Mouse (Mus musculus) liver, embryonic 15.5 days (tissue): ENCODE measurements around the gene Hadh. TPM values are rescaled to one million over a fixed set of nuclear protein-coding genes. Genes with fewer than 3 reads are reported as not detected.
A peak's percentile ranks its signal among the peaks of the same experiment; 100 is the strongest.

Source experiments
- ATAC-seq: fragments of 200-750 bp; cut with Nextera tagmentation; 2 replicates; pipeline ENCODE4 v1.8.0; 2017; ENCODE audit warnings: moderate number of reproducible peaks, mild to moderate bottlenecking, moderate library complexity; ENCODE audit not compliant: insufficient read depth
- H3K27ac ChIP-seq: fragments of 300-500 bp; sonication (generic); replicated peaks from 2 replicates; pipeline ENCODE4 v1.5.1; 2015; ENCODE audit warnings: mild to moderate bottlenecking, inconsistent platforms
- H3K27me3 ChIP-seq: fragments of 300-500 bp; sonication (generic); 2 replicates; pipeline ENCODE4 v1.6.1; 2015; ENCODE audit warnings: mild to moderate bottlenecking, inconsistent platforms
- H3K36me3 ChIP-seq: fragments of 300-500 bp; sonication (generic); replicated peaks from 2 replicates; pipeline ENCODE4 v1.6.1; 2015; ENCODE audit warnings: moderate library complexity, mild to moderate bottlenecking, inconsistent platforms
- H3K4me1 ChIP-seq: fragments of 300-500 bp; sonication (generic); replicated peaks from 2 replicates; pipeline ENCODE4 v1.6.1; 2015; ENCODE audit warnings: inconsistent platforms
- H3K4me2 ChIP-seq: fragments of 300-500 bp; sonication (generic); 2 replicates; pipeline ENCODE4 v1.6.1; 2015; ENCODE audit warnings: moderate library complexity, mild to moderate bottlenecking, inconsistent platforms
- H3K4me3 ChIP-seq: fragments of 300-500 bp; sonication (generic); replicated peaks from 2 replicates; pipeline ENCODE4 v1.5.1; 2015; ENCODE audit warnings: mild to moderate bottlenecking, inconsistent platforms
- H3K9ac ChIP-seq: fragments of 300-500 bp; sonication (generic); 2 replicates; pipeline ENCODE4 v1.6.1; 2015; ENCODE audit warnings: moderate library complexity, mild to moderate bottlenecking, inconsistent platforms
- H3K9me3 ChIP-seq: fragments of 300-500 bp; sonication (generic); replicated peaks from 2 replicates; pipeline ENCODE4 v1.6.1; 2016; ENCODE audit warnings: inconsistent platforms
- WGBS: fragments of 180-500 bp; shearing (Covaris S2); methylation state at CpG from one replicate; pipeline ENCODE4 v1.1.7; 2015; ENCODE audit warnings: mixed read lengths; ENCODE audit not compliant: insufficient replicate concordance; 5-methylcytosine and 5-hydroxymethylcytosine counted together
- polyA plus RNA-seq: library from polyadenylated mRNA; unstranded; fragments of >200 nt; fragmentation: Nextera tagmentation; extraction: Ambion mirVana; gene quantifications from 2 replicates; pipeline ENCODE4 v1.2.1, GENCODE M21; 2015

The Hadh gene
- polyA plus RNA-seq, 1 experiment from 2014 or later: 114 TPM

GRCm38 (mm10) chr3:131250978-131251377, 20.9 kb downstream of the Hadh start:
- 0 out of 2 replicates have a peak, but pooled peaks cover 4% of the 10 kb centered on the region for H3K4me1 ChIP-seq
- ATAC-seq: no peak
- H3K36me3 ChIP-seq: peaks cover 10% of the 10 kb centered on the region
- H3K4me2 ChIP-seq: no peak overlapping the region
- no peaks in the 10 kb centered on the region for H3K27me3 ChIP-seq
- no peak overlapping the region for H3K27ac ChIP-seq
- no peaks in the 10 kb centered on the region for H3K9me3 ChIP-seq
- WGBS: 76% methylated on average over 13 of the region's 13 CpGs
- H3K9ac ChIP-seq: no peak overlapping the region
- H3K4me3 ChIP-seq: no peak overlapping the region

GRCm38 (mm10) chr3:131250283-131250682, 21.6 kb downstream of the Hadh start:
- Histone ChIP-seq H3K9ac (no peak overlapping the region), H3K4me1 (0 out of 2 replicates have a peak, but pooled peaks cover 4% of the 10 kb centered on the region), H3K9me3 (no peaks in the 10 kb centered on the region), H3K4me2 (no peak overlapping the region), H3K36me3 (peaks cover 10% of the 10 kb centered on the region), H3K27ac (no peak overlapping the region), H3K27me3 (no peaks in the 10 kb centered on the region), H3K4me3 (no peak overlapping the region)
- 26% methylated on average over 2 of the region's 2 CpGs for whole genome bisulfite sequencing
- no peak for ATAC-seq

GRCm38 (mm10) chr3:131248444-131248843, 23.5 kb downstream of the Hadh start:
- Histone ChIP-seq H3K9me3 (no peaks in the 10 kb centered on the region), H3K36me3 (peaks cover 16% of the 10 kb centered on the region; the same call in 1 of the 2 replicates), H3K4me3 (no peak overlapping the region), H3K27ac (no peak overlapping the region), H3K4me2 (no peak overlapping the region), H3K4me1 (0 out of 2 replicates have a peak, but pooled peaks cover 4% of the 10 kb centered on the region), H3K27me3 (no peaks in the 10 kb centered on the region), H3K9ac (no peak overlapping the region)
- 77% methylated on average over 10 of the region's 10 CpGs for WGBS
- no peak for ATAC-seq

GRCm38 (mm10) chr3:131247851-131248250, 24.1 kb downstream of the Hadh start:
- H3K27ac ChIP-seq: no peak overlapping the region
- 0 out of 2 replicates have a peak, but pooled peaks cover 4% of the 10 kb centered on the region for H3K4me1 ChIP-seq
- no peak overlapping the region for H3K9ac ChIP-seq
- ATAC-seq: no peak
- no peak overlapping the region for H3K4me3 ChIP-seq
- no peak overlapping the region for H3K4me2 ChIP-seq
- H3K36me3 ChIP-seq: peaks cover 16% of the 10 kb centered on the region
- H3K9me3 ChIP-seq: no peaks in the 10 kb centered on the region
- 56% methylated on average over 5 of the region's 5 CpGs for WGBS
- H3K27me3 ChIP-seq: no peaks in the 10 kb centered on the region

GRCm38 (mm10) chr3:131247447-131247846, 24.5 kb downstream of the Hadh start:
- Histone ChIP-seq H3K27ac (no peak overlapping the region), H3K27me3 (no peaks in the 10 kb centered on the region), H3K4me3 (no peak overlapping the region), H3K9ac (no peak overlapping the region), H3K4me1 (0 out of 2 replicates have a peak, but pooled peaks cover 4% of the 10 kb centered on the region), H3K4me2 (no peak overlapping the region), H3K9me3 (no peaks in the 10 kb centered on the region), H3K36me3 (peaks cover 16% of the 10 kb centered on the region)
- WGBS: 70% methylated on average over 6 of the region's 6 CpGs
- no peak for ATAC-seq

GRCm38 (mm10) chr3:131246579-131247046, 25.3 kb downstream of the Hadh start:
- no peak overlapping the region for H3K27ac ChIP-seq
- 74% methylated on average over 8 of the region's 8 CpGs for WGBS

GRCm38 (mm10) chr3:131245766-131246578, 25.9 kb downstream of the Hadh start:
- 44% methylated on average over 11 of the region's 11 CpGs for WGBS
- ATAC-seq: no peak

More at GRCm38 (mm10) chr3:131246579-131247046, 25.3 kb downstream of the Hadh start:
- Histone ChIP-seq H3K4me1 (0 out of 2 replicates have a peak, but pooled peaks cover 4% of the 10 kb centered on the region), H3K9ac (no peak overlapping the region), H3K4me2 (no peak overlapping the region), H3K4me3 (no peak overlapping the region), H3K27me3 (no peaks in the 10 kb centered on the region), H3K9me3 (no peaks in the 10 kb centered on the region), H3K36me3 (peaks cover 16% of the 10 kb centered on the region)
- no peak for ATAC-seq

GRCm38 (mm10) chr3:131237785-131238633, 33.9 kb downstream of the Hadh start:
- Histone ChIP-seq H3K36me3 (peaks cover 24% of the 10 kb centered on the region), H3K9me3 (no peaks in the 10 kb centered on the region), H3K9ac (no peak overlapping the region), H3K27ac (no peak overlapping the region), H3K4me1 (no peaks in the 10 kb centered on the region), H3K4me3 (no peak overlapping the region), H3K27me3 (no peaks in the 10 kb centered on the region), H3K4me2 (no peak overlapping the region)
- ATAC-seq: 0 out of 2 replicates have a peak, but pooled peaks have one; percentile 25
- 56% methylated on average over 19 of the region's 19 CpGs for WGBS

More at GRCm38 (mm10) chr3:131245766-131246578, 25.9 kb downstream of the Hadh start:
- Histone ChIP-seq H3K4me2 (no peak overlapping the region), H3K36me3 (peaks cover 16% of the 10 kb centered on the region), H3K9me3 (no peaks in the 10 kb centered on the region), H3K4me3 (no peak overlapping the region), H3K9ac (no peak overlapping the region), H3K27ac (no peak overlapping the region), H3K4me1 (0 out of 2 replicates have a peak, but pooled peaks cover 4% of the 10 kb centered on the region), H3K27me3 (no peaks in the 10 kb centered on the region)

- Histone ChIP-seq H3K36me3 (peaks cover 30% of the 10 kb centered on the region), H3K27ac (no peak overlapping the region), H3K4me1 (no peaks in the 10 kb centered on the region), H3K9ac (no peak overlapping the region), H3K27me3 (no peaks in the 10 kb centered on the region), H3K4me3 (no peak overlapping the region), H3K4me2 (no peak overlapping the region), H3K9me3 (no peaks in the 10 kb centered on the region)
- WGBS: 74% methylated on average over 6 of the region's 6 CpGs
- no peak for ATAC-seq
Measured at GRCm38 (mm10) chr3:131237061-131237460, 34.8 kb downstream of the Hadh start.

GRCm38 (mm10) chr3:131228083-131228482, 43.8 kb downstream of the Hadh start:
- peaks cover 14% of the 10 kb centered on the region; the same call in 1 of the 2 replicates for H3K36me3 ChIP-seq
- 58% methylated on average over 6 of the region's 6 CpGs for WGBS
- no peaks in the 10 kb centered on the region for H3K9me3 ChIP-seq
- no peak overlapping the region for H3K9ac ChIP-seq
- H3K4me2 ChIP-seq: no peak overlapping the region
- no peaks in the 10 kb centered on the region for H3K4me1 ChIP-seq
- H3K27me3 ChIP-seq: no peaks in the 10 kb centered on the region
- ATAC-seq: no peak
- H3K4me3 ChIP-seq: no peak overlapping the region
- no peak overlapping the region for H3K27ac ChIP-seq
